Mouse (Mus musculus) limb, embryonic 14.5 days (tissue): ENCODE data around the gene Ppp1r17. TPM values are rescaled to one million over a fixed set of nuclear protein-coding genes. Genes with fewer than 3 reads are reported as not detected.
A peak's percentile ranks its signal among the peaks of the same experiment; 100 is the strongest.

Source experiments
- ATAC-seq: fragments of 200-750 bp; cut with Nextera tagmentation; 2 replicates; pipeline ENCODE4 v1.8.0; 2017; ENCODE audit warnings: low read depth, moderate number of reproducible peaks, moderate TSS enrichment; ENCODE audit not compliant: low FRiP score
- DNase-seq: peaks from one replicate; pipeline ENCODE4 v3.0.0-alpha.2; 2015; ENCODE audit warnings: low spot score
- H3K27ac ChIP-seq: fragments of 300-500 bp; sonication (generic); replicated peaks from 2 replicates; pipeline ENCODE4 v1.5.1; 2014; ENCODE audit warnings: low read depth, mild to moderate bottlenecking, low read length, moderate library complexity, mixed read lengths
- H3K27me3 ChIP-seq: fragments of 300-500 bp; sonication (generic); 2 replicates; pipeline ENCODE4 v1.6.1; 2014; ENCODE audit warnings: low read length, mixed read lengths; ENCODE audit not compliant: control insufficient read depth, insufficient read depth
- H3K36me3 ChIP-seq: fragments of 300-500 bp; sonication (generic); 2 replicates; pipeline ENCODE4 v1.6.1; 2014; ENCODE audit warnings: mild to moderate bottlenecking, low read length, moderate library complexity, mixed read lengths; ENCODE audit not compliant: control insufficient read depth, insufficient read depth
- H3K4me1 ChIP-seq: fragments of 300-500 bp; sonication (generic); 2 replicates; pipeline ENCODE4 v1.6.1; 2014; ENCODE audit warnings: antibody characterized with exemption, low read length, mixed read lengths; ENCODE audit not compliant: control insufficient read depth, insufficient read depth
- H3K4me2 ChIP-seq: fragments of 300-500 bp; sonication (generic); replicated peaks from 2 replicates; pipeline ENCODE4 v1.6.1; 2014; ENCODE audit warnings: low read depth, mild to moderate bottlenecking, low read length, moderate library complexity; ENCODE audit not compliant: severe bottlenecking
- H3K4me3 ChIP-seq: fragments of 300-500 bp; sonication (generic); replicated peaks from 2 replicates; pipeline ENCODE4 v1.5.1; 2014; ENCODE audit warnings: low read length
- H3K9ac ChIP-seq: fragments of 300-500 bp; sonication (generic); 2 replicates; pipeline ENCODE4 v1.6.1; 2014; ENCODE audit warnings: mild to moderate bottlenecking, low read depth, low read length, moderate library complexity; ENCODE audit not compliant: severe bottlenecking
- H3K9me3 ChIP-seq: fragments of 300-500 bp; sonication (generic); 2 replicates; pipeline ENCODE4 v1.6.1; 2016; ENCODE audit warnings: low read length; ENCODE audit not compliant: control insufficient read depth
- POLR2A ChIP-seq: fragments of 200-500 bp; IDR thresholded peaks from 2 replicates; pipeline ENCODE4 v1.8.0; 2012; ENCODE audit warnings: inconsistent platforms, mild to moderate bottlenecking, moderate library complexity, borderline replicate concordance; ENCODE audit not compliant: insufficient read depth, insufficient read length; ENCODE audit errors: extremely low read depth
- WGBS: fragments of 180-500 bp; shearing (Covaris S2); extraction: QIAGEN DNeasy Blood & Tissue Kit; methylation state at CpG from one replicate; pipeline ENCODE4 v1.1.7; 2014; 5-methylcytosine and 5-hydroxymethylcytosine counted together
- polyA plus RNA-seq, 2 experiments: library from polyadenylated mRNA; depleted of rRNA in 1 of 2; stranded (reverse) in 1 of 2; unstranded in 1 of 2; fragments of >200 nt; fragmentation: Nextera tagmentation in 1 of 2; extraction: Ambion mirVana in 1 of 2; gene quantifications; 2 replicates each; pipeline versions ENCODE4 v1.2.1 to v1.2.3; 2012 to 2014

The Ppp1r17 gene
- polyA plus RNA-seq (2012; rRNA removed) (0.03 and 0.06 TPM in 2 replicates), polyA plus RNA-seq (2014; fragmentation: Nextera tagmentation; extraction: Ambion mirVana) (not detected in 2 replicates)

GRCm38 (mm10) chr6:56017291-56017994 is at the start of gene Ppp1r17:
Gene Ppp1r17, plus strand, starts transcription at chr6:56017497.
- no peaks in the 10 kb centered on the region for H3K36me3 ChIP-seq
- TF ChIP-seq POLR2A = no peak
- no peak within 1 kb of the TSS for H3K27ac ChIP-seq
- no peak within 1 kb of the TSS for H3K4me2 ChIP-seq
- no peak within 1 kb of the TSS for H3K4me3 ChIP-seq
- ATAC-seq (no peak), DNase-seq (no peak)
- WGBS = 71% methylated on average over 16 of the region's 16 CpGs
- H3K27me3 ChIP-seq = no peaks in the 10 kb centered on the region
- no peaks in the 10 kb centered on the region for H3K9me3 ChIP-seq
- H3K4me1 ChIP-seq = no peaks in the 10 kb centered on the region
- no peak within 1 kb of the TSS for H3K9ac ChIP-seq

- ATAC-seq (no peak), DNase-seq (peak; percentile 33)
- Histone ChIP-seq H3K9ac (no peak overlapping the region), H3K4me2 (no peak overlapping the region), H3K4me3 (no peak overlapping the region), H3K4me1 (peaks cover 5% of the 10 kb centered on the region; the same call in 1 of the 2 replicates), H3K27ac (no peak overlapping the region), H3K27me3 (no peaks in the 10 kb centered on the region), H3K9me3 (no peaks in the 10 kb centered on the region), H3K36me3 (no peaks in the 10 kb centered on the region)
- no peak for TF ChIP-seq POLR2A
These were observed 44.3 kb upstream of the Ppp1r17 start for GRCm38 (mm10) chr6:55972998-55973397.

- Histone ChIP-seq H3K36me3 (no peaks in the 10 kb centered on the region), H3K4me2 (no peak overlapping the region), H3K27me3 (no peaks in the 10 kb centered on the region), H3K4me3 (no peak overlapping the region), H3K9me3 (no peaks in the 10 kb centered on the region), H3K9ac (no peak overlapping the region), H3K4me1 (peaks cover 5% of the 10 kb centered on the region; the same call in 1 of the 2 replicates), H3K27ac (no peak overlapping the region)
- ATAC-seq (no peak), DNase-seq (no peak)
- 82% methylated on average over 2 of the region's 2 CpGs for WGBS
- no peak for TF ChIP-seq POLR2A
These were observed 37.5 kb upstream of the Ppp1r17 start for GRCm38 (mm10) chr6:55979766-55980165.

- H3K27me3 ChIP-seq = no peaks in the 10 kb centered on the region
- H3K4me1 ChIP-seq = no peaks in the 10 kb centered on the region
- H3K27ac ChIP-seq = no peak overlapping the region
- no peak for TF ChIP-seq POLR2A
- no peaks in the 10 kb centered on the region for H3K36me3 ChIP-seq
- H3K9ac ChIP-seq = no peak overlapping the region
- no peak for DNase-seq
- H3K4me2 ChIP-seq = no peak overlapping the region
- no peaks in the 10 kb centered on the region for H3K9me3 ChIP-seq
- 83% methylated on average over 4 of the region's 4 CpGs for WGBS
- no peak overlapping the region for H3K4me3 ChIP-seq
- no peak for ATAC-seq
These were observed 8.6 kb upstream of the Ppp1r17 start for GRCm38 (mm10) chr6:56008711-56009110.

- no peaks in the 10 kb centered on the region for H3K4me1 ChIP-seq
- no peak overlapping the region for H3K4me2 ChIP-seq
- no peaks in the 10 kb centered on the region for H3K36me3 ChIP-seq
- ATAC-seq (no peak), DNase-seq (no peak)
- WGBS = 48% methylated on average over 5 of the region's 5 CpGs
- H3K4me3 ChIP-seq = no peak overlapping the region
- H3K27ac ChIP-seq = no peak overlapping the region
- no peak overlapping the region for H3K9ac ChIP-seq
- TF ChIP-seq POLR2A = no peak
- no peaks in the 10 kb centered on the region for H3K27me3 ChIP-seq
- H3K9me3 ChIP-seq = no peaks in the 10 kb centered on the region
These were observed 4.9 kb upstream of the Ppp1r17 start for GRCm38 (mm10) chr6:56012384-56012783.

- WGBS = 46% methylated on average over 2 of the region's 2 CpGs
- Histone ChIP-seq H3K9ac (no peak overlapping the region), H3K9me3 (no peaks in the 10 kb centered on the region)
These were observed 2.3 kb downstream of the Ppp1r17 start for GRCm38 (mm10) chr6:56019632-56020031.

More at GRCm38 (mm10) chr6:56019632-56020031, 2.3 kb downstream of the Ppp1r17 start:
- Histone ChIP-seq H3K4me3 (no peak overlapping the region), H3K4me1 (no peaks in the 10 kb centered on the region), H3K27me3 (no peaks in the 10 kb centered on the region), H3K27ac (no peak overlapping the region), H3K4me2 (no peak overlapping the region), H3K36me3 (no peaks in the 10 kb centered on the region)
- ATAC-seq (no peak), DNase-seq (no peak)
- TF ChIP-seq POLR2A = no peak
